Mouse (Mus musculus) heart, embryonic 13.5 days (tissue): ENCODE data around the gene Tacc2. TPM values are rescaled to one million over a fixed set of nuclear protein-coding genes. Genes with fewer than 3 reads are reported as not detected.

ENCODE experiments used
- ATAC-seq: fragments of 200-750 bp; cut with Nextera tagmentation; 2 replicates; pipeline ENCODE4 v1.8.0; 2017; ENCODE audit warnings: moderate TSS enrichment; ENCODE audit not compliant: insufficient number of reproducible peaks, low FRiP score, low TSS enrichment; ENCODE audit errors: extremely low read depth
- H3K27ac ChIP-seq: fragments of 300-500 bp; sonication (generic); replicated peaks from 2 replicates; pipeline ENCODE4 v1.5.1; 2015; ENCODE audit warnings: moderate library complexity, mild to moderate bottlenecking, inconsistent platforms
- H3K27me3 ChIP-seq: fragments of 300-500 bp; sonication (generic); replicated peaks from 2 replicates; pipeline ENCODE4 v1.6.1; 2015; ENCODE audit warnings: mild to moderate bottlenecking, inconsistent platforms
- H3K36me3 ChIP-seq: fragments of 300-500 bp; sonication (generic); 2 replicates; pipeline ENCODE4 v1.6.1; 2015; ENCODE audit warnings: mild to moderate bottlenecking, inconsistent platforms
- H3K4me1 ChIP-seq: fragments of 300-500 bp; sonication (generic); 2 replicates; pipeline ENCODE4 v1.6.1; 2015; ENCODE audit warnings: inconsistent platforms
- H3K4me2 ChIP-seq: fragments of 300-500 bp; sonication (generic); 2 replicates; pipeline ENCODE4 v1.6.1; 2015; ENCODE audit warnings: inconsistent platforms, mild to moderate bottlenecking, moderate library complexity
- H3K4me3 ChIP-seq: fragments of 300-500 bp; sonication (generic); 2 replicates; pipeline ENCODE4 v1.5.1; 2015; ENCODE audit warnings: moderate library complexity, mild to moderate bottlenecking, inconsistent platforms
- H3K9ac ChIP-seq: fragments of 300-500 bp; sonication (generic); 2 replicates; pipeline ENCODE4 v1.6.1; 2015; ENCODE audit warnings: inconsistent platforms, mild to moderate bottlenecking, moderate library complexity
- H3K9me3 ChIP-seq: fragments of 300-500 bp; sonication (generic); 2 replicates; pipeline ENCODE4 v1.6.1; 2016; ENCODE audit warnings: inconsistent platforms
- WGBS: fragments of 180-500 bp; shearing (Covaris S2); methylation state at CpG from one replicate; pipeline ENCODE4 v1.1.7; 2015; ENCODE audit warnings: mixed read lengths; 5-methylcytosine and 5-hydroxymethylcytosine counted together
- polyA plus RNA-seq: library from polyadenylated mRNA; unstranded; fragments of >200 nt; fragmentation: Nextera tagmentation; extraction: Ambion mirVana; gene quantifications from 2 replicates; pipeline ENCODE4 v1.2.1, GENCODE M21; 2015

The Tacc2 gene
- polyA plus RNA-seq, 1 experiment from 2014 or later, result 42.5 TPM

DNA sequence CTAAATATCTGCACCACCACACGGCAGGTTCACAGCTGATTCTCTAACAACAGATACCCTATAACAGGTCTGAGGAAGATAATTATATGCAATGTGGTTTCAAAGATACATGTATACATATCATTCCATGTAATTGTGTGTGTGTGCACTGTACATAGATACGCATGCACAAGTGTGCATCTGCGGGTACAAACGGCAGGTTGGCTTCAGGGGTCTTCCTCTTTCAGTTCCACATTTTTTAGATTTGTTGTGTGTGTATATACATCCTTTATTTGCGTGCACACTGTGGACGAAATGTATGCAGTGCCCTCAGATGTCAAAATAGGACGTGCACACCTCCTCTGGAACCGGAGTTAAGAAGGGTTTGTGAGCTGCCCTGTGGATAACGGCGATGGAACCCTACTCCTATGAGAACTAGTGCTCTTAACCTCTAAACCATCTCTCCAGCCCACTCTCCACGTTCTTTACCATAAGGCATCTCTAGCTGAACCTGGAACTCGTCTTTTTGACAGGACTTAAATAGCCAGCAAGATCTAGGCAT, 29.5 kb upstream of the Tacc2 start:
- 76% methylated on average over 12 of the region's 12 CpGs for WGBS
- Histone ChIP-seq H3K9me3 (no peaks in the 10 kb centered on the region), H3K4me1 (peaks cover 23% of the 10 kb centered on the region), H3K27me3 (no peaks in the 10 kb centered on the region), H3K4me2 (peak overlapping the region; percentile 91), H3K36me3 (peaks cover 29% of the 10 kb centered on the region), H3K4me3 (peak overlapping the region; percentile 95), H3K27ac (peak overlapping the region; percentile 100), H3K9ac (peak overlapping the region; percentile 98)
- ATAC-seq, result no peak

DNA sequence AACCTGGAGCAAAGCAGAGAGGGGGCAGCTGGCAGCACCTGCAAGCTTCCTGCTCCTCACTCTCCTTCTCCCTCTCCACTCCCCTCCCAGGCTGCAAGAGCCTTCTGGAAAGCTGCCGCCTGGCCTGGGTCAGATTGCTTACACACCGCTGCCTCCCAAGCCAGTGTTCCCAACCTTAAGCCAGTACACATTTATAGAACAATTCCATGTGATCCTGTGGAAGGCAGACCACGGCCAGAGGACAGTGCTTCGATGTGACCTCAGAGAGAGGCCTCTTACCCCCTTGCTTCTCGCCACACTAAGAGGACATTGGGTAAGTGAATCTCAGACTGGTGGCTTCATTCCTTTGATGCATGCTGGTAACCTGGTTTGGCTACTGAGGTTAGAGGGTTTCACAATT, 24.5 kb upstream of the Tacc2 start:
- H3K4me1 ChIP-seq, result peaks cover 4% of the 10 kb centered on the region; the same call in 1 of the 2 replicates
- H3K4me3 ChIP-seq, result no peak overlapping the region
- H3K36me3 ChIP-seq, result no peaks in the 10 kb centered on the region
- no peaks in the 10 kb centered on the region for H3K9me3 ChIP-seq
- WGBS, result 36% methylated on average over 5 of the region's 5 CpGs
- 0 out of 2 replicates have a peak overlapping the region, but pooled peaks have one; percentile 14 for H3K9ac ChIP-seq
- ATAC-seq, result no peak
- no peak overlapping the region for H3K4me2 ChIP-seq
- 0 out of 2 replicates have a peak overlapping the region, but pooled peaks have one; percentile 18 for H3K27ac ChIP-seq
- H3K27me3 ChIP-seq, result no peaks in the 10 kb centered on the region

DNA sequence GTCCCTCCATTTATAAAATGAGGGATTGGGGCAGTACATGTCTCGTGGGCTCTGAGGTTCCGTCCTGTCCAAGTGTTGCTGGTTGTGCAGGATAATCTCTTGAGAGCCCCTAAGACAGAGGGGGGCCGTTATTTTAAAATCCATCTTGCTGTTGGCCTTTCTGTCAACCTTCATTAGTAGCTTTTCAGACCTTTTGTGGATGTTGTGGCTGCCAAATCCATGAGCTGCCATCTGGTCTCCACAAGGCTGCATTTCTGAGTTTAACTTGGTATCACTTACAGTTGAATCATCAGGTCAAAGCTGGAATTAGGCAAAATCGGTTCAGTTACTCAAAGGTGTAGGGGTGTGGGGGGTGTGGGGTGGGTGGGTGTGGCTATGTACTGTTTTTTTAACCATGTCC, 23.9 kb upstream of the Tacc2 start:
- no peak overlapping the region for H3K4me3 ChIP-seq
- WGBS, result 75% methylated on average over 4 of the region's 4 CpGs
- H3K4me2 ChIP-seq, result no peak overlapping the region
- no peaks in the 10 kb centered on the region for H3K27me3 ChIP-seq
- no peak overlapping the region for H3K9ac ChIP-seq
- peaks cover 4% of the 10 kb centered on the region; the same call in 1 of the 2 replicates for H3K4me1 ChIP-seq
- no peak overlapping the region for H3K27ac ChIP-seq
- H3K9me3 ChIP-seq, result no peaks in the 10 kb centered on the region
- no peaks in the 10 kb centered on the region for H3K36me3 ChIP-seq
- no peak for ATAC-seq

DNA sequence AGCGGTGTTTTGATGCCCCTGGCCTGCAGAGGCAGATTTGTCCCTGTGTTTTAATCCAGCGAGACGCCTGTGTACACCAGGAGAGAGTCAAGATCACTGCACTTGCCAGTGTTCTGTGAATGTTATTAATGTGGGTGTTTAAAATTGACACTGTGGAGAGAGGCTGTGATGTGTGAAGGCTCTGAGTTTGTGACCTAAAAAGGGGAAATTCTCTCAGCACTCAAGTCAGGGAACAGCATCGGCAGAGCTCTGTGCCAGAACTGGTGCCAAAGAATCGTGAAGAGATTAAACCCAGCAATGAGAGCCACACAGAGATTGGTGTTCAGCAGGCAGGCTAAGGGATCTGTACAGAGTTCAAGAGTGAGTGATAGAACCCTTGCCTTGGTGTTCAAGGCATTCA, 21.6 kb upstream of the Tacc2 start:
- Histone ChIP-seq H3K27ac (no peak overlapping the region), H3K4me3 (no peak overlapping the region), H3K4me1 (peaks cover 4% of the 10 kb centered on the region; the same call in 1 of the 2 replicates), H3K27me3 (no peaks in the 10 kb centered on the region), H3K9ac (no peak overlapping the region), H3K36me3 (no peaks in the 10 kb centered on the region), H3K9me3 (no peaks in the 10 kb centered on the region), H3K4me2 (no peak overlapping the region)
- WGBS, result 66% methylated on average over 5 of the region's 5 CpGs
- no peak for ATAC-seq

DNA sequence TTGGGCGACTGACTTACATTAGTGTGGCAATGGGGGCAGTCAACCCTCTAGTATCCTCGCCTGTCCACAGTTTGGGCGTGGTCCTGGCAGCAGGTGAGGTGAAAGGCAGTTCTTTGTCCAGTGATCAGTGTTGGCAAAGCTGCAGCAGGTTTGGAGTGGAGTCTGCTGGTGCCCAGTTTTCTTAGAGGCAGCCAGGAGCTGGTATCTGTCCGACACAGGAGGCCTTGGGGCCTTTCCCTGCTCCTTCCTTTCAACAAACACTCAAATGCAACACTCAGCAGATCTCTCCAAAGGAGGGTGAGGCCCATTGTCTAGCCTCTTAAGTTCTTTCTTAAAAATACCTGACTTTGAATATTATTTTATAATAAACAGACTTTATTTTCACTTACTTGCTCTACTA, 18.6 kb upstream of the Tacc2 start:
- H3K27me3 ChIP-seq, result no peaks in the 10 kb centered on the region
- no peak overlapping the region for H3K27ac ChIP-seq
- no peak overlapping the region for H3K9ac ChIP-seq
- no peak overlapping the region for H3K4me3 ChIP-seq
- H3K9me3 ChIP-seq, result no peaks in the 10 kb centered on the region
- no peaks in the 10 kb centered on the region for H3K36me3 ChIP-seq
- no peak for ATAC-seq
- H3K4me1 ChIP-seq, result no peaks in the 10 kb centered on the region; the same call in 1 of the 2 replicates
- 67% methylated on average over 4 of the region's 4 CpGs for WGBS
- H3K4me2 ChIP-seq, result no peak overlapping the region

DNA sequence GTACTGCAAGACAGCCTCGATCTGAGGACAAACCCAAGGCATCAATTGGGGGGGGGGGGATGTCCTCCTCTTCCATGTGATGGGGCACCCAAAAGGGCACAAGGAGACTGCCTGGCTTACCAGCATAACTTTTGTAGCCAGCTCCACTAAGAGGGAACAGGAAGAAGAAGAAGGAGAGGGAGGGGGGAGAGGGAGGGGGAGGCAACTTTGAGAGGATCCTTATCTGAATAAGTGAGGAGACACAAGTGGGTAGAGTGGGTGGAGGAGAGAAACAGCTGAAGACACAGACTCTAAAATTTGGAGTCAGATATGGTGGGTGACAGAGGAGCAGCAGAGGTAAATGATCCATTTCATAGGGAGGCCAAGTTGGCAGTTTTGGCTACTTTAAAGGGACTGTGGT, 16.3 kb upstream of the Tacc2 start:
- H3K4me3 ChIP-seq, result no peak overlapping the region
- no peaks in the 10 kb centered on the region for H3K36me3 ChIP-seq
- H3K4me1 ChIP-seq, result 0 out of 2 replicates have a peak, but pooled peaks cover 11% of the 10 kb centered on the region
- ATAC-seq, result no peak
- 60% methylated on average over 1 of the region's 1 CpGs for whole genome bisulfite sequencing
- no peaks in the 10 kb centered on the region for H3K9me3 ChIP-seq
- no peaks in the 10 kb centered on the region for H3K27me3 ChIP-seq
- H3K27ac ChIP-seq, result no peak overlapping the region
- no peak overlapping the region for H3K4me2 ChIP-seq
- H3K9ac ChIP-seq, result no peak overlapping the region

DNA sequence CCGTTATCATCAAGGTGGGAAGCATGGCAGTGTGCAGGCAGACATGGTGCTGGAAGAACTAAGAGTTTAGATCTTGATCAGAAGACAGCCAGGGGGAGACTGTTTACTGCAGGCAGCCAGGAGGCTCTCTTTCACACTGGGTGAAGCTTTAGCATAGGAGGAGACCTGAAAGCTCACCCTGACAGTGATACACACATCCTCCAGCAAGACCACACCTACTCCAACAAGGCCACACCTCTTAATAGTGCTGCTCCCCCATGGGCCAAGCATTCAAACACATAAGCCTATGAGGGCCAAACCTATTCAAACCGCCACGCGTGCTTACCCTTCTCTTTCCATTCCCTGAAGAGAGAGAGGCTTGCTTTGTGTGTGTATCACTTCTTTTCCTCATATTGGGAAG, 14.0 kb upstream of the Tacc2 start:
- Histone ChIP-seq H3K36me3 (no peaks in the 10 kb centered on the region), H3K4me3 (no peak overlapping the region), H3K4me1 (0 out of 2 replicates have a peak, but pooled peaks cover 12% of the 10 kb centered on the region), H3K9ac (no peak overlapping the region), H3K27me3 (no peaks in the 10 kb centered on the region), H3K27ac (no peak overlapping the region), H3K9me3 (no peaks in the 10 kb centered on the region), H3K4me2 (no peak overlapping the region)
- WGBS, result 90% methylated on average over 4 of the region's 4 CpGs
- no peak for ATAC-seq

DNA sequence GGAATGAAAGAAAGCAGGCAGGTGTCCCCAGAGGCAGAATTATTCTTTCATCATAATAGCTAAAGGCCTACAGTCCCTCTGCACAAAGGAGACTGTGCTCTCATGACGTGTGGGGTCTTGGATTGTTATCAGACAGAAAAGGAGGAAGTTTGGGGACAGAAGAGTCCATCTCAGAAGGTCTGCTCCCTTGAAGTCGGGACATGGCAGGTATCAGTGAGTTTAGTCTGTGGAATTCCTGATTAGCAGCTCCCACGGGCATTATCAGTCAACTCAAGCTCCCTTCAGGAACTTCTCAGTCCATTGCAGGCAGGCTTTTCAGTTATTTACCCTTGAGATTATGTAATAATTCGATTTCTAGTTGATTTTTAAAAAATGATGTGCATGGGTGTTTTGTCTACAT, 13.4 kb upstream of the Tacc2 start:
- 28% methylated on average over 4 of the region's 4 CpGs for WGBS
- no peak overlapping the region for H3K4me2 ChIP-seq
- peaks cover 17% of the 10 kb centered on the region for H3K4me1 ChIP-seq
- no peak overlapping the region for H3K9ac ChIP-seq
- H3K27ac ChIP-seq, result 0 out of 2 replicates have a peak overlapping the region, but pooled peaks have one; percentile 8
- no peaks in the 10 kb centered on the region for H3K9me3 ChIP-seq
- no peak overlapping the region for H3K4me3 ChIP-seq
- no peak for ATAC-seq
- no peaks in the 10 kb centered on the region for H3K27me3 ChIP-seq
- H3K36me3 ChIP-seq, result no peaks in the 10 kb centered on the region

DNA sequence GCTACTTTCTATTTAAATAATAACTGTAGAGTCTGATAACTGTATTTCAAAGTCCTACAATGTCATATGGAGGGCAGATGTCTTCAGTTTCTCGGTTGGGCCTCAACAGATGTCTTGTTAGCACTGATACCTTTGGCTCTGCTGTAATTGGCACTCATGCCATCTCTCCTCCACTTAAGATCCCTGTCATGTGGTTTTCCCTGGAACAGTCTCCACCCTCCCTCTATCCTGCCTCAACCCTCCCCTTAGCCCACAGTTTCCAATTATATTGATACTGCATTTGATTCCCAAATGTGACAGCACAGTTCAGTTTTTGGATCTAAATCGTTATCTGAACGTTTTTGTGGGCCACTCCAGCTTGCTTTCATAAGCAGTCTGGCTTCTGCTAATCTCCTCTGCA, 12.6 kb upstream of the Tacc2 start:
- 46% methylated on average over 3 of the region's 3 CpGs for WGBS
- ATAC-seq, result no peak
- Histone ChIP-seq H3K9me3 (no peaks in the 10 kb centered on the region), H3K4me2 (no peak overlapping the region), H3K27me3 (no peaks in the 10 kb centered on the region), H3K4me3 (no peak overlapping the region), H3K36me3 (no peaks in the 10 kb centered on the region), H3K4me1 (peaks cover 23% of the 10 kb centered on the region), H3K9ac (no peak overlapping the region), H3K27ac (no peak overlapping the region)

DNA sequence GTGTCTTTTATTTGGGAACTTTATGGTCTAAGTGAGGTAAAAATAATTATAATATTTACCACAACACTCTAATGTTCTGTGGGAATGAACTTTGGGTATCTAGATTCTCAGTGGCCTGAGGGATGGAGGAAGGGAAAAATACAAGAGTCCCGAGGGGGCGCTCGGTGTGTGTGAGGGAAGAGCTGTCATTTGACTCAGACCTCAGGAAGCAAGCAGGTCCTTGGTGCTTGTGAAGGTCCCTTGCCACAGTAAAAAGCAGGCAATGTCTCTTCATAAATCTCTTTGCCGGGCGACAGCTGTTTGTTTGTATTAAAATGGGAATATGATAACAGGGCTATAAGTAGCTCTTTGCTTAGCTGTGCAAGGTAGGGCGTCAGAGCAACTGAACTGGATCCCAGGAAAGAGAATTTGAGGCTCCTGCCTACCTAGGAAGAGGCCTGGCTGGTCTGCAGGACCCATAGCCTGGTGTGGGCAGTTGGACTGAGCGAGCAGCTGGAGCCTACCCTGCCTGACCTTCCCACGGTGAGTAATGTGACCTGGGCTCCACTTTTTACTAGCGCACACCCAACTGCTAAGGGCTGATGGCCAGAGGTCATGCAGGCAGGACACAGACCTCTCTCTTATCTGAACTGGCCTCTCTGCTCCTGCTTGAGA, 8.3 kb upstream of the Tacc2 start:
- Histone ChIP-seq H3K27ac (peak overlapping the region; percentile 46), H3K27me3 (no peaks in the 10 kb centered on the region)
- ATAC-seq, result no peak

DNA sequence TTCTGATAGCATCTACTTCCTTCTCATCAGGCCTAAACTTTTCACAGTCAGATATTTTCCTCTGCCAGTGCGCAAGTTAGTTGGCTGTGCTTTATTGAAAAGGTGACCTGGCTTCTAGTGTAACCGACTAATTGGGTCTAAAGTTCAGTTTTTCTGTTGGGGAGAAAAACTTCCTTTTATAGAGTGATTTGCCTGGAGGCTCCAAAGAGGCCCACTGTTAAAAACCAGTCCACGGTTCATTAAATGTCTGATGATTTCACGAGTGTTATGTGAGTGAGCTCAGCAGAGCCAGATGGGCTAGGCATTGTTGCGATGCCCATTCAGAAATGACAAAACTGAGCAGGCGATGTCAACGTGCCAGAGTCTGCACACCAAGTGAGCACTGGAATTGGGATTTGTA, 6.8 kb upstream of the Tacc2 start:
- Histone ChIP-seq H3K36me3 (no peaks in the 10 kb centered on the region), H3K4me1 (peaks cover 19% of the 10 kb centered on the region), H3K4me2 (no peak overlapping the region), H3K9ac (no peak overlapping the region), H3K27ac (no peak overlapping the region), H3K4me3 (no peak overlapping the region), H3K9me3 (no peaks in the 10 kb centered on the region), H3K27me3 (no peaks in the 10 kb centered on the region)
- ATAC-seq, result no peak
- 83% methylated on average over 7 of the region's 7 CpGs for WGBS

More for the DNA sequence above, 8.3 kb upstream of the Tacc2 start:
- WGBS, result 31% methylated on average over 9 of the region's 9 CpGs
- H3K4me1 ChIP-seq, result peaks cover 22% of the 10 kb centered on the region
- H3K9me3 ChIP-seq, result no peaks in the 10 kb centered on the region
- H3K4me3 ChIP-seq, result no peak overlapping the region
- H3K36me3 ChIP-seq, result no peaks in the 10 kb centered on the region
- H3K4me2 ChIP-seq, result no peak overlapping the region
- no peak overlapping the region for H3K9ac ChIP-seq

DNA sequence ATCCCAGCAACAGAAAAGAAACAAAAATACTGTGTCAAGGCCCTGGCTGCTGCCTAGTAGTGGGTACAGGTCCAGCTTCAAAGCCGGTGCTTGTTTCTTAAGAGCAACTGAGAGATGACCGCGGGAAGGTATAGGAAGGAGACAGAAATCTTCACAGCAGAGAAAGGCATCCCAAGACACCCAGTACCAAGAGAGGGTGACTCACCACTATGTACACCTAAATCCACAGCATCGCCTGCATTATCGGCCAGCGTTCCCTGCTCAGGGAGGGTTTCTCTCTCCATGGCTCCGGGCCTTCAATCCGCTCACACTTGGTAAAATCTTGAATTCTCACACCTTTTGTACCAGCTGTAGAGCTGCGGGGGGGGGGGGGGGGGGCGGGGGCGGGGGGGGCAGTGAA, 4.4 kb upstream of the Tacc2 start, which contains the start of gene Nsmce4a:
Gene Nsmce4a, minus strand, starts transcription at position 298 of the 400 bp plus-strand sequence.
- no peaks in the 10 kb centered on the region for H3K9me3 ChIP-seq
- H3K9ac ChIP-seq, result no peak within 1 kb of the TSS
- H3K27ac ChIP-seq, result no peak within 1 kb of the TSS
- H3K36me3 ChIP-seq, result no peaks in the 10 kb centered on the region
- peaks cover 28% of the 10 kb centered on the region for H3K4me1 ChIP-seq
- no peak within 1 kb of the TSS for H3K4me3 ChIP-seq
- ATAC-seq, result no peak
- H3K4me2 ChIP-seq, result no peak within 1 kb of the TSS
- 79% methylated on average over 7 of the region's 11 CpGs for WGBS
- H3K27me3 ChIP-seq, result no peaks in the 10 kb centered on the region
